Mouse (Mus musculus) testis, adult 2 months (tissue): ENCODE measurements around the gene Ndc1. TPM values are rescaled to one million over a fixed set of nuclear protein-coding genes. Genes with fewer than 3 reads are reported as not detected.

Experiments used
- H3K27ac ChIP-seq: fragments of 200-500 bp; 2 replicates; pipeline ENCODE4 v1.5.1; 2012; ENCODE audit warnings: low read depth, low read length; ENCODE audit not compliant: control insufficient read depth, insufficient read depth
- H3K27me3 ChIP-seq: fragments of 200-500 bp; 2 replicates; pipeline ENCODE4 v1.6.1; 2012; ENCODE audit warnings: mild to moderate bottlenecking, low read length, moderate library complexity; ENCODE audit not compliant: control insufficient read depth, insufficient read depth
- H3K36me3 ChIP-seq: fragments of 200-500 bp; 2 replicates; pipeline ENCODE4 v1.6.1; 2012; ENCODE audit warnings: mild to moderate bottlenecking, low read length; ENCODE audit not compliant: control insufficient read depth, insufficient read depth
- H3K4me1 ChIP-seq: fragments of 200-500 bp; 2 replicates; pipeline ENCODE4 v1.6.1; 2012; ENCODE audit warnings: low read length; ENCODE audit not compliant: control insufficient read depth, insufficient read depth
- H3K4me3 ChIP-seq: fragments of 200-500 bp; 2 replicates; pipeline ENCODE4 v1.5.1; 2012; ENCODE audit warnings: low read depth, mild to moderate bottlenecking, low read length, moderate library complexity, mixed read lengths; ENCODE audit not compliant: control insufficient read depth
- CTCF ChIP-seq: fragments of 200-500 bp; IDR thresholded peaks from 2 replicates; pipeline ENCODE4 v1.5.1; 2012; ENCODE audit warnings: low read depth, mild to moderate bottlenecking, inconsistent platforms, low read length, moderate library complexity; ENCODE audit not compliant: control insufficient read depth, insufficient read depth, insufficient replicate concordance
- POLR2A ChIP-seq: fragments of 200-500 bp; IDR thresholded peaks from 2 replicates; pipeline ENCODE4 v1.6.1; 2012; ENCODE audit warnings: low read depth, mild to moderate bottlenecking, inconsistent platforms, low read length, moderate library complexity; ENCODE audit not compliant: control insufficient read depth
- polyA plus RNA-seq: library from polyadenylated mRNA; depleted of rRNA; stranded (reverse); fragments of >200 nt; gene quantifications from 2 replicates; pipeline ENCODE4 v1.2.3, GENCODE M21; 2012

Ndc1 gene
- polyA plus RNA-seq, 1 experiment = 20.5 TPM

GRCm38 (mm10) chr4:107372304-107372703 is 4.7 kb downstream of the Ndc1 start:
- no peak overlapping the region for H3K4me3 ChIP-seq
- no peaks in the 10 kb centered on the region for H3K27me3 ChIP-seq
- TF ChIP-seq CTCF (no peak), POLR2A (no peak)
- H3K4me1 ChIP-seq = no peaks in the 10 kb centered on the region
- no peak overlapping the region for H3K27ac ChIP-seq
- no peaks in the 10 kb centered on the region; the same call in 1 of the 2 replicates for H3K36me3 ChIP-seq

DNA sequence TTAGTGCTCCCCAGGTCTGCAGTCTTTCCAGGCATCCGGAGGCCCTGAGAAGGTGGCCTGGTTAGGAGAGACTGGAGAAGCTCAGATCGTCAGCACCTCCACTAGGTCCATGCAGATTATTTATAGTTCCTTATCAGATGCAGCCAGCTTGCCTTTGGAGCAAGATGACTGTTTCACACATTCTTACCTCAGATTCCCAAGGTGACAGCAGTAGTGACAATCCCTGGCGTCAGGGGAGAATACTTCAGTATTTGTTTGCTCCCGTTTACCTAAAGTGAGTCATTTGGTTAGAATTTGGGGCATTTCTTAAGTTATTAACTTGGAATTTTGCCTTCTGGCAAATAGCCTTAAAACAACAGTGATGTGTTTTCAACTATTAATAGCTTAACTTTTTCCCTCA is 7.1 kb downstream of the Ndc1 start:
- TF ChIP-seq CTCF (no peak), POLR2A (no peak)

GRCm38 (mm10) chr4:107378954-107379353 is 11.4 kb downstream of the Ndc1 start:
- TF ChIP-seq CTCF = no peak
- no peak for TF ChIP-seq POLR2A
- Histone ChIP-seq H3K36me3 (no peaks in the 10 kb centered on the region; the same call in 1 of the 2 replicates), H3K27ac (no peak overlapping the region), H3K4me3 (no peak overlapping the region), H3K27me3 (no peaks in the 10 kb centered on the region), H3K4me1 (no peaks in the 10 kb centered on the region)

More for the DNA sequence above, 7.1 kb downstream of the Ndc1 start:
- Histone ChIP-seq H3K4me3 (no peak overlapping the region), H3K4me1 (no peaks in the 10 kb centered on the region), H3K27ac (no peak overlapping the region), H3K36me3 (no peaks in the 10 kb centered on the region; the same call in 1 of the 2 replicates), H3K27me3 (no peaks in the 10 kb centered on the region)

DNA sequence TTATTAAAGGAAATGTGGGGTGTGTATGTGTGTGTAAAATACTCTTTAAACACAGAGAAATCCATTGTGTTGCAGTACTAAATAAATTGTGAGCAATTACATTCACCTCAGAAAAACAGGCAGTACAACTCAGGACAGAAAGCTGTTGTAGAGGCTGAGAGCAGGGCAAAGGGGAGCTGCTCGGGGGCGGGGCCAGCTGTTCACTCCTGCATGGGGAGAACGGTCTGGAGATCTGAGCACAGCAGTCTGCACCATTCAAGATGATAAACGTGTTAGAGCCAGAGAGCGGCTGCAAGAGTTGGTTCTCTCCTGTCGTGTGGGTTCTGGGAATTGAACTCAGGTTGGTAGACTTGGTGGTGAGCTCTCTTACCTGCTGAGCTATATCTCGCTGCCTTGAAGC is 13.3 kb downstream of the Ndc1 start:
- no peaks in the 10 kb centered on the region for H3K4me1 ChIP-seq
- no peaks in the 10 kb centered on the region; the same call in 1 of the 2 replicates for H3K36me3 ChIP-seq
- no peaks in the 10 kb centered on the region for H3K27me3 ChIP-seq
- H3K4me3 ChIP-seq = no peak overlapping the region
- no peak overlapping the region for H3K27ac ChIP-seq
- no peak for TF ChIP-seq CTCF
- TF ChIP-seq POLR2A = no peak

DNA sequence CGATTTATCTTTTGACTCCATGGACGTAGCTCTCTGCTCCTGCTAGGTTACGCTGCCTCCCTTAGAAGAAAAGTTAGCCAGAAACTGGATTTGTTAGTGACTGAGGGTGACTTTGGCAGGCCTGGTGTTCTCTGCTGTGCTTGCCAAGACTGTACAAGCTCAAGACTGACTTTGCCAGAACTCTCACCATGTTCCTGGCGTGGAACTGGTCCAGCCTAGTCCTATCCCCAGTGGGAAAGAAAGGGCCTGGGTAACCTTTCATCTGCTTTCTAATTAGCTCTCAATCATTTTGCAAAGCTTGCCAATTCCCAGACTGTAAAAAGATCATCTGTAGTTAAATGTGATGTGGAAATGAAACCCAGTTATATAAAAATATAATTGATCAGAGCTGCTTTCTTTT is 19.5 kb downstream of the Ndc1 start:
- TF ChIP-seq CTCF (no peak), POLR2A (no peak)
- H3K27ac ChIP-seq = no peak overlapping the region
- H3K4me1 ChIP-seq = no peaks in the 10 kb centered on the region
- H3K36me3 ChIP-seq = peaks cover 4% of the 10 kb centered on the region
- no peak overlapping the region for H3K4me3 ChIP-seq
- no peaks in the 10 kb centered on the region for H3K27me3 ChIP-seq

GRCm38 (mm10) chr4:107387465-107387864 is 19.9 kb downstream of the Ndc1 start:
- Histone ChIP-seq H3K27me3 (no peaks in the 10 kb centered on the region), H3K4me1 (no peaks in the 10 kb centered on the region), H3K36me3 (peaks cover 4% of the 10 kb centered on the region), H3K4me3 (no peak overlapping the region), H3K27ac (no peak overlapping the region)
- TF ChIP-seq CTCF = no peak
- no peak for TF ChIP-seq POLR2A

DNA sequence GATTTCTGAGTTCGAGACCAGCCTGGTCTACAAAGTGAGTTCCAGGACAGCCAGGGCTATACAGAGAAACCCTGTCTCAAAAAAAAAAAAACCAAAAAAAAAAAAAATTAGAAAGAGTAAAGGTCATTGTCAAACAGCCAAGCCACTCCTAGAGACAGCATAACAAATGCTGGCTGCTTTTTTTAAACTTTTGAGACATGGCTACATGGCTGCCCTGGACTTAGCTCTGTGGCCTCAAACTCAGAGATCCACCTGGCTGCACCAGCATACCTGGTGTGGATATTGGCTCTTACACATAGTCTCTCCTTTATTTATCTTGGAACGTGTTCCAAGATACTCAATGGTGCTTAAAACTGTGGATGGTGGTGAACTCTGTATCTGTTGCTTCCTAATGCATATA is 20.7 kb downstream of the Ndc1 start:
- H3K4me1 ChIP-seq = no peaks in the 10 kb centered on the region
- no peak overlapping the region for H3K4me3 ChIP-seq
- peaks cover 4% of the 10 kb centered on the region for H3K36me3 ChIP-seq
- TF ChIP-seq CTCF (no peak), POLR2A (no peak)
- H3K27ac ChIP-seq = no peak overlapping the region
- H3K27me3 ChIP-seq = no peaks in the 10 kb centered on the region

GRCm38 (mm10) chr4:107389345-107389744 is 21.8 kb downstream of the Ndc1 start:
- TF ChIP-seq POLR2A (no peak), CTCF (no peak)
- no peak overlapping the region for H3K27ac ChIP-seq
- no peaks in the 10 kb centered on the region for H3K4me1 ChIP-seq
- H3K27me3 ChIP-seq = no peaks in the 10 kb centered on the region
- peaks cover 4% of the 10 kb centered on the region for H3K36me3 ChIP-seq
- H3K4me3 ChIP-seq = no peak overlapping the region
